Mouse (Mus musculus) stomach, embryonic 16.5 days (tissue): Measurements from ENCODE around the gene Gemin5. TPM values are rescaled to one million over a fixed set of nuclear protein-coding genes. Genes with fewer than 3 reads are reported as not detected.
A peak's percentile ranks its signal among the peaks of the same experiment; 100 is the strongest.
"Not testable (repeated sequence)": the region's sequence is repeated elsewhere in the genome, so short reads cannot be mapped to it uniquely, and the experiment has no call there.

ENCODE experiments used
- ATAC-seq: fragments of 200-750 bp; cut with Nextera tagmentation; 2 replicates; pipeline ENCODE4 v1.8.0; 2017; ENCODE audit warnings: moderate number of reproducible peaks, moderate TSS enrichment; ENCODE audit not compliant: insufficient read depth, low FRiP score
- H3K27ac ChIP-seq: fragments of 300-500 bp; sonication (generic); 2 replicates; pipeline ENCODE4 v1.5.1; 2014; ENCODE audit warnings: low read length
- H3K27me3 ChIP-seq: fragments of 300-500 bp; sonication (generic); 2 replicates; pipeline ENCODE4 v1.6.1; 2014; ENCODE audit warnings: low read length, control low read depth, mixed read lengths; ENCODE audit not compliant: control insufficient read depth, insufficient read depth
- H3K36me3 ChIP-seq: fragments of 300-500 bp; sonication (generic); 2 replicates; pipeline ENCODE4 v1.6.1; 2014; ENCODE audit warnings: low read length; ENCODE audit not compliant: control insufficient read depth, insufficient read depth
- H3K4me1 ChIP-seq: fragments of 300-500 bp; sonication (generic); 2 replicates; pipeline ENCODE4 v1.6.1; 2014; ENCODE audit warnings: low read length, control low read depth, mixed read lengths; ENCODE audit not compliant: control insufficient read depth, insufficient read depth
- H3K4me2 ChIP-seq: fragments of 300-500 bp; sonication (generic); 2 replicates; pipeline ENCODE4 v1.6.1; 2014; ENCODE audit warnings: low read depth, low read length, mixed read lengths
- H3K4me3 ChIP-seq: fragments of 300-500 bp; sonication (generic); replicated peaks from 2 replicates; pipeline ENCODE4 v1.5.1; 2014; ENCODE audit warnings: mild to moderate bottlenecking, low read length
- H3K9ac ChIP-seq: fragments of 300-500 bp; sonication (generic); 2 replicates; pipeline ENCODE4 v1.6.1; 2014; ENCODE audit warnings: low read length
- H3K9me3 ChIP-seq: fragments of 300-500 bp; sonication (generic); replicated peaks from 2 replicates; pipeline ENCODE4 v1.6.1; 2016; ENCODE audit warnings: low read length, control low read depth; ENCODE audit not compliant: control insufficient read depth
- WGBS: fragments of 180-500 bp; shearing (Covaris S2); extraction: QIAGEN DNeasy Blood & Tissue Kit; methylation state at CpG from one replicate; pipeline ENCODE4 v1.1.7; 2014; 5-methylcytosine and 5-hydroxymethylcytosine counted together
- polyA plus RNA-seq: library from polyadenylated mRNA; unstranded; fragments of >200 nt; fragmentation: Nextera tagmentation; extraction: Ambion mirVana; gene quantifications from 2 replicates; pipeline ENCODE4 v1.2.1, GENCODE M21; 2015

Gemin5 gene
- polyA plus RNA-seq, 1 experiment from 2014 or later = 14.9 TPM

DNA sequence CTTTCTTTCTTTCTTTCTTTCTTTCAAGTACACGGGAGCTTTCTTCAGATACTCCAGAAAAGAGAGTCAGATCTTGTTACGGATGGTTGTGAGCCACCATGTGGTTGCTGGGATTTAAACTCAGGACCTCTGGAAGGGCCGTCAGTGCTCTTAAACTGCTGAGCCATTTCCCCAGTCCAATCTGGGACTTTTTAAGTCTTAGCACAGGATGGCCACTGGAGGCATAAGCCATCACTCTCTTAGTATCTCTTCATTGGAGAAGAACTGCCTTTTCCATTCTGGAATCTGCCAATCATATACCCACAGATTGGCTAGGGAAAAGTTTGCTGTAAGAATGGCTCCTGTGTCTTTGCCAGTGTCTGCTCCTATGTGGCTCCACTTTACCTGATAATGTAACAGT is 61.3 kb downstream of the Gemin5 start:
- ATAC-seq = no peak
- H3K36me3 ChIP-seq = peaks cover 14% of the 10 kb centered on the region; the same call in 1 of the 2 replicates
- H3K27ac ChIP-seq = no peak overlapping the region
- no peaks in the 10 kb centered on the region for H3K9me3 ChIP-seq
- H3K9ac ChIP-seq = no peak overlapping the region
- no peak overlapping the region for H3K4me3 ChIP-seq
- 39% methylated on average over 3 of the region's 3 CpGs for WGBS
- H3K4me2 ChIP-seq = no peak overlapping the region
- H3K4me1 ChIP-seq = peaks cover 9% of the 10 kb centered on the region
- no peaks in the 10 kb centered on the region for H3K27me3 ChIP-seq

GRCm38 (mm10) chr11:58104351-58104791 is 64.0 kb downstream of the Gemin5 start:
- no peaks in the 10 kb centered on the region for H3K9me3 ChIP-seq
- H3K4me2 ChIP-seq = peak overlapping the region; percentile 49
- H3K36me3 ChIP-seq = no peaks in the 10 kb centered on the region
- H3K27ac ChIP-seq = peak overlapping the region; percentile 97
- no peaks in the 10 kb centered on the region for H3K27me3 ChIP-seq
- H3K9ac ChIP-seq = peak overlapping the region; percentile 97
- WGBS = under 1% methylated on average over 24 of the region's 24 CpGs
- H3K4me3 ChIP-seq = peak overlapping the region; percentile 99
- peaks cover 9% of the 10 kb centered on the region for H3K4me1 ChIP-seq
- no peak; the same call in none of the 2 replicates for ATAC-seq

DNA sequence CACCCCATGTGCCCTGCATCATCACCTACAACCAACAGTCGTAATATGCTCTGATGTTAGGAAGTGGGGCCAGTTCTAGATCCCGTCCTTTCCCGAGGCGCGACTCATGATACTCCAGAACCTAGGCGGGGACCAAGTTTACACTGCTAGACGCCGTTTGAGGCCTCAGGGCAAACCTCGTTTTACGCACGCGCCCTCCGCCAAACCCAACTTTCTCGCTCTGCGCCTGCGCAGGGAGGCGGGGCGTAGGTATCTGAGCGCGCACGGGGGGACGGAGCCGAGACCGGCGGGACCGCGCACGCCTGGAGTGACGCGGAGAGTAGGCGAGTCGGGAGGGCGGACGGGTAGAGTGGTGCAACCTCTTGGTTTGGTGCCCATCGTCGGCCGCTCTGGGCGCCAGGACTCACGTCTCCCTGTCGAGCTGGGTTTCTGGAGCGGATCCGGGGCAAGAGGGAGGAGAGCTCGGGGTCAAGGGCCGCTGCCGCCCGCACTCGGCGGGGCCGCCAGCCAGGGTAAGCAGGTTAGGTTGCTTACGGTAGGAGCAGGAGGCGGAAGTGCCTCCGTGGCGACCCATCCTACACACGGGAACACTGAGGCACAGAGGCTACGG is 64.5 kb downstream of the Gemin5 start, which contains the start of gene Cnot8:
Gene Cnot8, plus strand, starts transcription at position 457 of the 610 bp plus-strand sequence.
- H3K27me3 ChIP-seq = no peaks in the 10 kb centered on the region
- no peaks in the 10 kb centered on the region for H3K9me3 ChIP-seq
- peak within 1 kb of the TSS; percentile 50 for H3K4me2 ChIP-seq
- peak; percentile 98 for ATAC-seq
- peak within 1 kb of the TSS; percentile 97 for H3K9ac ChIP-seq
- H3K27ac ChIP-seq = peak within 1 kb of the TSS; percentile 97
- H3K36me3 ChIP-seq = no peaks in the 10 kb centered on the region
- H3K4me1 ChIP-seq = peaks cover 9% of the 10 kb centered on the region
- H3K4me3 ChIP-seq = peak within 1 kb of the TSS; percentile 99
- under 1% methylated on average over 55 of the region's 55 CpGs for WGBS

DNA sequence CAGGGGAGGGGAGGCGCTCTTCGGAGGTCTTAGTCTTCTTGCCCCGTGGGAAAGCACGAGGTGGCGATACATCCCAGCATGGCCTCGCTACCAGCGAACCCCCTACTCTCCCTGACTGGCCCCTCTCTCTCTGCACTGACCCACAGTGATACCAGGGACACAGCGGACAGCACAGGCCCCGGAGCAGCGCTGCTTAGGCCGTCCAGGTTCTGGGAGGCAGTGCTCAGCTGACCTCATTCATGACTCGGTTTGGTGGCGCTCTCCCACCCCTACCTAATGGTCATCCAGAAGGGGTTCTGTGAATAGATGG is 65.0 kb downstream of the Gemin5 start:
- Histone ChIP-seq H3K9me3 (no peaks in the 10 kb centered on the region), H3K27ac (peak overlapping the region; percentile 47), H3K27me3 (no peaks in the 10 kb centered on the region), H3K4me2 (peak overlapping the region; percentile 50), H3K9ac (peak overlapping the region; percentile 97), H3K4me1 (peaks cover 9% of the 10 kb centered on the region), H3K36me3 (no peaks in the 10 kb centered on the region), H3K4me3 (peak overlapping the region; percentile 99)
- peak; percentile 31; the same call in 1 of the 2 replicates for ATAC-seq
- WGBS = 51% methylated on average over 13 of the region's 13 CpGs

DNA sequence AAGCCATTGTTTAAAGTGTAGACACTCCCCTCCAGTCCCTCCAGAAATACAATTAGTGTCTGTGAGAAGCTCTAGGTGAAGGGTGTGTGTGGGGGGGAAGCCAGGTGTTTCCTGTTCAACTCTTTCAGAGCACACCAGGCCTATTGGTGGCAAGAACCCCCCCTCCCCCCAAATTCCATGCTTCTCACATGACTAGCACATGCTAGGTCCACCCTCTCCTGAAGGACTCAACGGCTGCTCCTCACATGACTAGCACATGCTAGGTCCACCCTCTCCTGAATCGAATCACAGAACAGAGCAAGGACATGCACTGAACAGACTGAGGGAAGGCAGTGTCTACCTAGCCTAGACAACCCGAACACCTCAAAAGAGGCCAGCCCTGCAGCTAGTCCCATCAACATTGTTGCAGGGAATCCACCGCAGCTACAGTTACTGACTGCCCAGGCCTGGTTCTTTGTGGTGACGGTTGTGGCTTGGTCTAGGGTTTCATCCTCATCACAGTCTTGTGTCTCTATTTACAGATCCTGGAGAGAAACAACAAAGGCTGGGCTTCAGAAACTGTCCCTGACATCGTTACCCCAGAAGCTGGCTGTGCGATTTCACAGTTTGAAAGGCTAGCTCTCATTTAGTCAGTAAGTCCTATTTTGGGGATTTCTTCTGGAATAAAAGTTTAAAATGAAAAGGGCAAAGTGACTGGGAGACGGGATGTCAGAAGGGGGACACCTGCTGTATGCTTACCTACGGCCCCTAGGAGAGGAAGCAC is 65.6 kb downstream of the Gemin5 start:
- Histone ChIP-seq H3K9ac (peak overlapping the region; percentile 97), H3K9me3 (no peaks in the 10 kb centered on the region), H3K27ac (peak overlapping the region; percentile 34; the same call in 1 of the 2 replicates), H3K27me3 (no peaks in the 10 kb centered on the region), H3K4me1 (peaks cover 9% of the 10 kb centered on the region), H3K4me2 (peak overlapping the region; percentile 50; the same call in 1 of the 2 replicates), H3K36me3 (no peaks in the 10 kb centered on the region), H3K4me3 (no peak overlapping the region)
- WGBS = 85% methylated on average over 9 of the region's 9 CpGs
- ATAC-seq = no peak

GRCm38 (mm10) chr11:58102146-58102545 is 66.2 kb downstream of the Gemin5 start:
- H3K4me1 ChIP-seq = peaks cover 9% of the 10 kb centered on the region
- H3K36me3 ChIP-seq = no peaks in the 10 kb centered on the region
- H3K4me3 ChIP-seq = no peak overlapping the region
- 72% methylated on average over 3 of the region's 3 CpGs for WGBS
- no peaks in the 10 kb centered on the region for H3K27me3 ChIP-seq
- no peak for ATAC-seq
- H3K4me2 ChIP-seq = no peak overlapping the region
- no peaks in the 10 kb centered on the region for H3K9me3 ChIP-seq
- no peak overlapping the region for H3K27ac ChIP-seq
- no peak overlapping the region for H3K9ac ChIP-seq

DNA sequence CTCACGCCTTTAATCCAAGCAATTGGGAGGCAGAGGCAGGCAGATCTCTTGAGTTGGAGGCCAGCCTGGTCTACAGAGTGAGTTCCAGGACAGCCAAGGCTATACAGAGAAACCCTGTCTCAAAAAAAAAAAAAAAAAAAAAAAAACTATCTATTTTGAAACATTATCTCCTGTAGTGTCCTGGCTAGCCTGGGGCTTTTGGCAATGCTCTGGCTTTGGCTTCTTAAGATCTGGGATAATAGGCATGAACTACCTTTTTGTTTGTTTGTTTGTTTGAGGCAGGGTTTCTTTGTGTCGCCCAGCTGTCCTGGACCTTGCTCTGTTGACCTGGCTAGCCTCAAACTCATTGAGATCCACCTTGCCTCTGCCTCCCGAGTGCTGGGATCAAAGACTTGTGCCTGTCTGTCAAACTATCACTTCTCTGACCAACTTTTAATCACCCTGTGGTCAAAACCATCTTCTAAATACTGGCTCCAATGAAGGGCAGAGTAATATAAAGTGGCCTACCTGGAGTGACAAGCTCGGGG is 67.1 kb downstream of the Gemin5 start:
- no peak for ATAC-seq
- 83% methylated on average over 4 of the region's 4 CpGs for WGBS
- Histone ChIP-seq H3K4me1 (peaks cover 9% of the 10 kb centered on the region), H3K27ac (no peak overlapping the region), H3K4me3 (no peak overlapping the region), H3K36me3 (no peaks in the 10 kb centered on the region), H3K27me3 (no peaks in the 10 kb centered on the region), H3K9ac (no peak overlapping the region), H3K9me3 (no peaks in the 10 kb centered on the region), H3K4me2 (no peak overlapping the region)

GRCm38 (mm10) chr11:58100006-58100405 is 68.3 kb downstream of the Gemin5 start:
- H3K4me2 ChIP-seq = no peak overlapping the region
- no peak for ATAC-seq

GRCm38 (mm10) chr11:58098366-58098720 is 70.0 kb downstream of the Gemin5 start:
- H3K36me3 ChIP-seq, H3K27me3 ChIP-seq, H3K9me3 ChIP-seq, H3K9ac ChIP-seq, ATAC-seq, H3K4me1 ChIP-seq, H3K27ac ChIP-seq: not testable (repeated sequence)
- H3K4me2 ChIP-seq = peak overlapping the region; percentile 77; the same call in 1 of the 2 replicates
- H3K4me3 ChIP-seq = peak overlapping the region; percentile 47; the same call in 1 of the 2 replicates
- WGBS = 71% methylated on average over 5 of the region's 5 CpGs

More at GRCm38 (mm10) chr11:58100006-58100405, 68.3 kb downstream of the Gemin5 start:
- Histone ChIP-seq H3K9ac (no peak overlapping the region), H3K9me3 (no peaks in the 10 kb centered on the region), H3K36me3 (no peaks in the 10 kb centered on the region), H3K4me3 (no peak overlapping the region), H3K27ac (no peak overlapping the region), H3K27me3 (no peaks in the 10 kb centered on the region), H3K4me1 (peaks cover 8% of the 10 kb centered on the region)
- WGBS = 86% methylated on average over 2 of the region's 2 CpGs
